ENCODE assay signal across 8 mouse cellular contexts in genomic region chr4:111719296-111719695, GRCm38 (mm10). TPM values are rescaled to one million over a fixed set of nuclear protein-coding genes. Genes with fewer than 3 reads are reported as not detected.
DNase-seq lines count a peak whose midpoint lies in the region; ATAC-seq and TF ChIP-seq lines count a peak whose summit lies in the region.

No protein-coding gene starts in this region.

- intact Hi-C loops in left cerebral cortex, postnatal 10 days (cut with DNase I), result no loop called here

- no peak for DNase-seq in kidney, postnatal 14 days
- peak; percentile 24 for DNase-seq in lung, postnatal 0 days (ENCODE audit: low spot score)
- no peak for DNase-seq in cerebellum, adult 11-12 months
- DNase-seq in left cerebral cortex, postnatal 10 days (ENCODE audit: extremely low spot score in 1 of 2, low spot score in 2 of 2), result no peak
- DNase-seq in c-Kit-positive CD71-positive TER-119-positive erythroid progenitor cells, embryonic 14.5 days (ENCODE audit: low spot score), result no peak

- H3K9ac ChIP-seq in kidney, embryonic 14.5 days (ENCODE audit: low read depth, low read length), result no peak overlapping the region
- H3K9ac ChIP-seq in lung, postnatal 0 days (replicated peaks; ENCODE audit: low read depth), result no peak overlapping the region

- H3K36me3 ChIP-seq in kidney, embryonic 14.5 days (ENCODE audit: control insufficient read depth, insufficient read depth, low read length), result no peaks in the 10 kb centered on the region
- no peaks in the 10 kb centered on the region for H3K36me3 ChIP-seq in lung, postnatal 0 days (ENCODE audit: insufficient read depth, low read length)

- peak overlapping the region; percentile 93 for H3K4me3 ChIP-seq in kidney, embryonic 14.5 days (ENCODE audit: low read length)
- H3K4me3 ChIP-seq in lung, postnatal 0 days (ENCODE audit: low read depth, low read length), result peak overlapping the region; percentile 89

- no peak for ATAC-seq in kidney, embryonic 14.5 days (ENCODE audit: low FRiP score, low TSS enrichment)
- ATAC-seq in common myeloid progenitor, adult 5-6 weeks (replicated peaks; ENCODE audit: low read depth, poor library complexity, severe bottlenecking), result peak; percentile 33
- peak; percentile 48 to 57 for ATAC-seq in hematopoietic stem cell, adult 5-6 weeks (replicated peaks in 1 of 2; ENCODE audit: insufficient read depth in 1 of 2, low FRiP score in 2 of 2, low TSS enrichment in 1 of 2, low read depth in 1 of 2, poor library complexity in 2 of 2, severe bottlenecking in 2 of 2)
- 0 out of 2 replicates have a peak, but pooled peaks have one; percentile 16 for ATAC-seq in lung, postnatal 0 days

- peak overlapping the region; percentile 59; the same call in 1 of the 2 replicates for H3K27ac ChIP-seq in kidney, embryonic 14.5 days (ENCODE audit: low read depth, low read length)
- peak overlapping the region; percentile 90 for H3K27ac ChIP-seq in lung, postnatal 0 days (ENCODE audit: low read length)

- no peak for TF ChIP-seq EP300 in lung, postnatal 0 days (IDR thresholded peaks at IDR 0.05)

- no peak for TF ChIP-seq CTCF in lung, postnatal 0 days (IDR thresholded peaks at IDR 0.05)

- peak overlapping the region; percentile 63 for H3K4me2 ChIP-seq in kidney, embryonic 14.5 days (replicated peaks; ENCODE audit: low read depth, low read length)
- H3K4me2 ChIP-seq in lung, postnatal 0 days (replicated peaks; ENCODE audit: low read depth, low read length), result peak overlapping the region; percentile 73

- no peaks in the 10 kb centered on the region for H3K27me3 ChIP-seq in kidney, embryonic 14.5 days (ENCODE audit: control insufficient read depth, insufficient read depth, low read length)
- no peaks in the 10 kb centered on the region for H3K27me3 ChIP-seq in lung, postnatal 0 days (replicated peaks; ENCODE audit: insufficient read depth, low read length)

- WGBS in kidney, embryonic 14.5 days, result 64% methylated on average over 4 of the region's 4 CpGs
- WGBS in lung, postnatal 0 days, result 50% methylated on average over 4 of the region's 4 CpGs

- H3K4me1 ChIP-seq in kidney, embryonic 14.5 days (ENCODE audit: control insufficient read depth, insufficient read depth, low read length), result peaks cover 7% of the 10 kb centered on the region
- H3K4me1 ChIP-seq in lung, postnatal 0 days (ENCODE audit: insufficient read depth, low read depth, low read length), result peaks cover 3% of the 10 kb centered on the region; the same call in 1 of the 2 replicates

- no peaks in the 10 kb centered on the region for H3K9me3 ChIP-seq in kidney, embryonic 14.5 days (ENCODE audit: control insufficient read depth, low read length)
- no peaks in the 10 kb centered on the region for H3K9me3 ChIP-seq in lung, postnatal 0 days (ENCODE audit: low read length)

RNA-seq across cellular contexts. Expression of gene Spata6, which starts 0.5 kb away (rescaled TPM):
- polyA plus RNA-seq in kidney, embryonic 14.5 days (2014; fragmentation: Nextera tagmentation; extraction: Ambion mirVana), result 29.0 and 29.4 TPM in 2 replicates
- 15.8 and 25.5 TPM in 2 replicates for total RNA-seq in common myeloid progenitor, adult 5-6 weeks (2017)
- total RNA-seq in hematopoietic stem cell, adult 5-6 weeks (2017), result 26.3 and 31.3 TPM in 2 replicates
- 33.2 and 33.4 TPM in 2 replicates for polyA plus RNA-seq in lung, postnatal 0 days (2015; fragmentation: Nextera tagmentation; extraction: Ambion mirVana)
- 1 to 10 TPM; 5.6 to 7.3 TPM for total RNA-seq in left cerebral cortex, postnatal 10 days (2021)
